Mouse (Mus musculus): ENCODE data around the gene Fam185a. TPM values are rescaled to one million over a fixed set of nuclear protein-coding genes. Genes with fewer than 3 reads are reported as not detected.

Fam185a gene
- polyA plus RNA-seq, 1 experiment from 2014 or later = 5.7 TPM

- H3K9ac ChIP-seq = no peak overlapping the region
- H3K4me3 ChIP-seq (replicated peaks) = no peak overlapping the region
- WGBS = 67% methylated on average over 4 of the region's 4 CpGs
- H3K4me1 ChIP-seq = 0 out of 2 replicates have a peak, but pooled peaks cover under 1% of the 10 kb centered on the region
- H3K9me3 ChIP-seq (replicated peaks) = no peaks in the 10 kb centered on the region
- H3K36me3 ChIP-seq = no peaks in the 10 kb centered on the region
- ATAC-seq (ENCODE audit: insufficient number of reproducible peaks, low FRiP score, low TSS enrichment, low read depth) = no peak
- H3K27me3 ChIP-seq = no peaks in the 10 kb centered on the region
- no peak overlapping the region for H3K27ac ChIP-seq (replicated peaks)
- H3K4me2 ChIP-seq (replicated peaks) = no peak overlapping the region
Measured at GRCm38 (mm10) chr5:21388855-21389254, 35.9 kb upstream of the Fam185a start.

GRCm38 (mm10) chr5:21391616-21392384, 33.0 kb upstream of the Fam185a start:
- H3K9me3 ChIP-seq (replicated peaks) = no peaks in the 10 kb centered on the region
- no peaks in the 10 kb centered on the region for H3K4me1 ChIP-seq
- H3K4me2 ChIP-seq (replicated peaks) = no peak overlapping the region
- no peaks in the 10 kb centered on the region for H3K27me3 ChIP-seq
- ATAC-seq (ENCODE audit: insufficient number of reproducible peaks, low FRiP score, low TSS enrichment, low read depth) = no peak
- no peak overlapping the region for H3K9ac ChIP-seq
- no peak overlapping the region for H3K27ac ChIP-seq (replicated peaks)
- no peaks in the 10 kb centered on the region for H3K36me3 ChIP-seq
- 53% methylated on average over 12 of the region's 13 CpGs for WGBS
- H3K4me3 ChIP-seq (replicated peaks) = no peak overlapping the region

- no peak overlapping the region for H3K27ac ChIP-seq (replicated peaks)
- ATAC-seq (ENCODE audit: insufficient number of reproducible peaks, low FRiP score, low TSS enrichment, low read depth) = no peak
- WGBS = 73% methylated on average over 2 of the region's 2 CpGs
Measured at GRCm38 (mm10) chr5:21394562-21394961, 30.2 kb upstream of the Fam185a start.

GRCm38 (mm10) chr5:21395205-21395840, 29.4 kb upstream of the Fam185a start:
- no peaks in the 10 kb centered on the region for H3K9me3 ChIP-seq (replicated peaks)
- H3K4me3 ChIP-seq (replicated peaks) = no peak overlapping the region
- no peaks in the 10 kb centered on the region for H3K27me3 ChIP-seq
- H3K4me1 ChIP-seq = no peaks in the 10 kb centered on the region
- 44% methylated on average over 7 of the region's 7 CpGs for WGBS
- H3K27ac ChIP-seq (replicated peaks) = no peak overlapping the region
- ATAC-seq (ENCODE audit: insufficient number of reproducible peaks, low FRiP score, low TSS enrichment, low read depth) = no peak
- H3K4me2 ChIP-seq (replicated peaks) = no peak overlapping the region
- no peak overlapping the region for H3K9ac ChIP-seq
- no peaks in the 10 kb centered on the region for H3K36me3 ChIP-seq

More at GRCm38 (mm10) chr5:21394562-21394961, 30.2 kb upstream of the Fam185a start:
- no peak overlapping the region for H3K9ac ChIP-seq
- no peaks in the 10 kb centered on the region for H3K36me3 ChIP-seq
- H3K4me2 ChIP-seq (replicated peaks) = no peak overlapping the region
- H3K4me3 ChIP-seq (replicated peaks) = no peak overlapping the region
- no peaks in the 10 kb centered on the region for H3K9me3 ChIP-seq (replicated peaks)
- no peaks in the 10 kb centered on the region for H3K27me3 ChIP-seq
- H3K4me1 ChIP-seq = no peaks in the 10 kb centered on the region

GRCm38 (mm10) chr5:21411261-21411666, 13.5 kb upstream of the Fam185a start:
- 81% methylated on average over 5 of the region's 5 CpGs for WGBS

GRCm38 (mm10) chr5:21412056-21412455, 12.7 kb upstream of the Fam185a start:
- H3K4me3 ChIP-seq (replicated peaks) = no peak overlapping the region
- no peak for ATAC-seq (ENCODE audit: insufficient number of reproducible peaks, low FRiP score, low TSS enrichment, low read depth)
- 57% methylated on average over 5 of the region's 5 CpGs for WGBS
- H3K36me3 ChIP-seq = no peaks in the 10 kb centered on the region
- no peak overlapping the region for H3K27ac ChIP-seq (replicated peaks)
- no peak overlapping the region for H3K9ac ChIP-seq
- no peaks in the 10 kb centered on the region for H3K27me3 ChIP-seq
- H3K4me2 ChIP-seq (replicated peaks) = no peak overlapping the region
- no peaks in the 10 kb centered on the region for H3K4me1 ChIP-seq
- H3K9me3 ChIP-seq (replicated peaks) = no peaks in the 10 kb centered on the region

More at GRCm38 (mm10) chr5:21411261-21411666, 13.5 kb upstream of the Fam185a start:
- no peak overlapping the region for H3K27ac ChIP-seq (replicated peaks)
- H3K4me2 ChIP-seq (replicated peaks) = no peak overlapping the region
- H3K9me3 ChIP-seq (replicated peaks) = no peaks in the 10 kb centered on the region
- no peaks in the 10 kb centered on the region for H3K36me3 ChIP-seq
- no peak overlapping the region for H3K4me3 ChIP-seq (replicated peaks)
- no peak overlapping the region for H3K9ac ChIP-seq
- no peak for ATAC-seq (ENCODE audit: insufficient number of reproducible peaks, low FRiP score, low TSS enrichment, low read depth)
- no peaks in the 10 kb centered on the region for H3K4me1 ChIP-seq
- H3K27me3 ChIP-seq = no peaks in the 10 kb centered on the region

GRCm38 (mm10) chr5:21413322-21413721, 11.4 kb upstream of the Fam185a start:
- 86% methylated on average over 3 of the region's 3 CpGs for WGBS
- Histone ChIP-seq H3K27ac (replicated peaks) (no peak overlapping the region), H3K27me3 (no peaks in the 10 kb centered on the region), H3K4me1 (no peaks in the 10 kb centered on the region), H3K4me3 (replicated peaks) (no peak overlapping the region), H3K9me3 (replicated peaks) (no peaks in the 10 kb centered on the region), H3K9ac (no peak overlapping the region), H3K4me2 (replicated peaks) (no peak overlapping the region), H3K36me3 (no peaks in the 10 kb centered on the region)
- no peak for ATAC-seq (ENCODE audit: insufficient number of reproducible peaks, low FRiP score, low TSS enrichment, low read depth)

- Histone ChIP-seq H3K9ac (no peak overlapping the region), H3K4me1 (no peaks in the 10 kb centered on the region), H3K4me3 (replicated peaks) (no peak overlapping the region), H3K27ac (replicated peaks) (no peak overlapping the region), H3K9me3 (replicated peaks) (no peaks in the 10 kb centered on the region), H3K27me3 (no peaks in the 10 kb centered on the region), H3K4me2 (replicated peaks) (no peak overlapping the region), H3K36me3 (no peaks in the 10 kb centered on the region)
- WGBS = 61% methylated on average over 1 of the region's 1 CpGs
- no peak for ATAC-seq (ENCODE audit: insufficient number of reproducible peaks, low FRiP score, low TSS enrichment, low read depth)
Measured at GRCm38 (mm10) chr5:21414116-21414820, 10.5 kb upstream of the Fam185a start.

- ATAC-seq (ENCODE audit: insufficient number of reproducible peaks, low FRiP score, low TSS enrichment, low read depth) = no peak
- Histone ChIP-seq H3K27me3 (no peaks in the 10 kb centered on the region), H3K27ac (replicated peaks) (no peak overlapping the region), H3K9me3 (replicated peaks) (no peaks in the 10 kb centered on the region), H3K9ac (no peak overlapping the region), H3K36me3 (no peaks in the 10 kb centered on the region), H3K4me3 (replicated peaks) (no peak overlapping the region), H3K4me1 (no peaks in the 10 kb centered on the region), H3K4me2 (replicated peaks) (no peak overlapping the region)
- WGBS = 49% methylated on average over 4 of the region's 4 CpGs
Measured at GRCm38 (mm10) chr5:21418613-21419012, 6.1 kb upstream of the Fam185a start.

- Histone ChIP-seq H3K36me3 (no peaks in the 10 kb centered on the region), H3K9me3 (replicated peaks) (no peaks in the 10 kb centered on the region), H3K4me1 (0 out of 2 replicates have a peak, but pooled peaks cover 2% of the 10 kb centered on the region), H3K27ac (replicated peaks) (no peak overlapping the region), H3K4me3 (replicated peaks) (no peak overlapping the region), H3K9ac (no peak overlapping the region), H3K4me2 (replicated peaks) (no peak overlapping the region), H3K27me3 (no peaks in the 10 kb centered on the region)
- ATAC-seq (ENCODE audit: insufficient number of reproducible peaks, low FRiP score, low TSS enrichment, low read depth) = no peak
- WGBS = 8% methylated on average over 1 of the region's 1 CpGs
Measured at GRCm38 (mm10) chr5:21420609-21421008, 4.1 kb upstream of the Fam185a start.

- H3K4me1 ChIP-seq = peaks cover 9% of the 10 kb centered on the region; the same call in 1 of the 2 replicates
- H3K27ac ChIP-seq (replicated peaks) = no peak overlapping the region
- no peaks in the 10 kb centered on the region for H3K27me3 ChIP-seq
- ATAC-seq (ENCODE audit: insufficient number of reproducible peaks, low FRiP score, low TSS enrichment, low read depth) = no peak
- H3K9me3 ChIP-seq (replicated peaks) = no peaks in the 10 kb centered on the region
- H3K36me3 ChIP-seq = no peaks in the 10 kb centered on the region
- H3K9ac ChIP-seq = no peak overlapping the region
- no peak overlapping the region for H3K4me3 ChIP-seq (replicated peaks)
- no peak overlapping the region for H3K4me2 ChIP-seq (replicated peaks)
- WGBS = 89% methylated on average over 6 of the region's 6 CpGs
Measured at GRCm38 (mm10) chr5:21426666-21427065, 1.9 kb downstream of the Fam185a start.
